Mouse (Mus musculus): ENCODE measurements at regions not wholly inside any gene's neighbourhood (a gene's known extent, or its start where the extent isn't known, plus 50 kb on each side); places are given as distances from the start of the nearest gene placed in this dataset.

GRCm38 (mm10) chr13:52094785-52095184, 248.3 kb downstream of the Gadd45g start:
- TF ChIP-seq GATA1 (IDR thresholded peaks at IDR 0.05; ENCODE audit: low read length), result no peak
- TF ChIP-seq TAL1 (IDR thresholded peaks at IDR 0.05; ENCODE audit: low read length), result no peak
- H3K36me3 ChIP-seq (ENCODE audit: control insufficient read depth), result no peaks in the 10 kb centered on the region
- no peaks in the 10 kb centered on the region for H3K4me1 ChIP-seq (ENCODE audit: control insufficient read depth)
- H3K9me3 ChIP-seq (ENCODE audit: control insufficient read depth, low read length), result no peaks in the 10 kb centered on the region; the same call in 1 of the 2 replicates
- no peaks in the 10 kb centered on the region for H3K27me3 ChIP-seq (ENCODE audit: control insufficient read depth)
- H3K4me3 ChIP-seq (replicated peaks), result no peak overlapping the region

- H3K27me3 ChIP-seq (ENCODE audit: control insufficient read depth), result no peaks in the 10 kb centered on the region
- H3K9me3 ChIP-seq (ENCODE audit: control insufficient read depth, low read length), result no peaks in the 10 kb centered on the region
- H3K4me1 ChIP-seq (ENCODE audit: control insufficient read depth), result no peaks in the 10 kb centered on the region
- no peak for TF ChIP-seq GATA1 (IDR thresholded peaks at IDR 0.05; ENCODE audit: low read length)
- TF ChIP-seq TAL1 (IDR thresholded peaks at IDR 0.05; ENCODE audit: low read length), result no peak
- no peaks in the 10 kb centered on the region for H3K36me3 ChIP-seq (ENCODE audit: control insufficient read depth)
- H3K4me3 ChIP-seq (replicated peaks), result no peak overlapping the region
Observed at GRCm38 (mm10) chr13:52096506-52096905, 250.0 kb downstream of the Gadd45g start.

DNA sequence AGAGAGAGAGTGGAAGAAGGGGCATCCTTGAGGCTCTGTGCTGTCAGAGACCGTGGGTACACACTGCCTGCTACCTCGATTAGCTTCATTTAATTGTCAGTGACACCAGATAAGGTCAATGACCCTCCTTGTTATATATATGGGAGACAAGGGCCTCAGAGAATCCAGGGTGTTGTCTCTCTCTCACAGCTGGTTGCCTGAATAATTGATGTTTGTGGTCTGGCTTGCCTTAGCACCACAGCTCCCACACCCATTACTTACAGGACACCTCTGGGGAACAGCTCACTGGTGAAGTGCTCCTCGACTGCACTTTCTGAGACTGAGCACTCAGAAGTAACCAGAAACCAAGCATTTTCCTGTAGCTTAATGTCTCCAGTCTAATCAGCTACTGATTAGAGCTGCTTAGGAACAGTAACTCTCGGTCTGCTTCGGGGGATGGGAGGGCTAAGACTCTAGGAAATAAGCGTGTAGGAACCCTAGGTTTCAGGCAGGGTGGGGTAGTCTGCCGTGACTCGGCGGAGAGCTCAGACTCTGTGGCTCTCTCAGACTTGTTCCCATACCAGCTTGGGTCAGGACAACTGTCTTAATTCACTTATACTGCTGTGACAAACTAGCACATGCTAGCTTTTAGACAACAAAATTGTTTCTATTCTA, 259.6 kb downstream of the Gadd45g start:
- H3K27me3 ChIP-seq (ENCODE audit: control insufficient read depth), result no peaks in the 10 kb centered on the region
- no peak overlapping the region for H3K4me3 ChIP-seq (replicated peaks)
- no peaks in the 10 kb centered on the region for H3K36me3 ChIP-seq (ENCODE audit: control insufficient read depth)
- no peaks in the 10 kb centered on the region for H3K4me1 ChIP-seq (ENCODE audit: control insufficient read depth)
- H3K9me3 ChIP-seq (ENCODE audit: control insufficient read depth, low read length), result no peaks in the 10 kb centered on the region
- TF ChIP-seq GATA1 (IDR thresholded peaks at IDR 0.05; ENCODE audit: low read length) (no peak), TAL1 (IDR thresholded peaks at IDR 0.05; ENCODE audit: low read length) (no peak)

DNA sequence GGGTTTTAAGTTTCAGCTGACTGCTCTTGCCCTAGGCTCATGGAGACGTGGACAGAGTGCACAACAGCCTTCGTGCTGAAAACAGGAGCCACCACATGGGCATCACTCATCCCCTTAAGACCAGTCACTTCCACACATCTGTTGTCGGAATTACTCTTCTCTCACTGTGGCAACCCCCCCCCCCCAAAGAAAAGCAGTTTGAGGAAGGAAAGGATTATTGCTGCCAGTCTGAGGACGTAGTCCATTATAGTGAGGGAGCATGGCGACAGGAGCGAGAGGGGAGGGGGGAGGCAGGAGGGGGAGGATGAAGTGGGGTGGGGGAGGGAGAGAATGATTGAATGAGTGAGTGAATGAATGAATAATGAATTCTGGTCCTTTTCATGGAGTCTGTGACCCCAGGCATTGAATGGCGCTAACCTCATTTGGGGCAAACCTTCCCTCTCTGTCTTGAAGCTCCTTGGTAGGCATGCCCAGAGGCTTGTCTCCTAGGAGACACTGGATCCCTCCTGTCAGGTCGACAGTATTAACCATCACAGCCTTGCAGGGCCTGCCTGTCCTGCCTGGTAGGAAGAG, 262.0 kb downstream of the Gadd45g start:
- no peak overlapping the region for H3K4me3 ChIP-seq (replicated peaks)
- H3K4me1 ChIP-seq (ENCODE audit: control insufficient read depth), result no peaks in the 10 kb centered on the region
- no peaks in the 10 kb centered on the region for H3K9me3 ChIP-seq (ENCODE audit: control insufficient read depth, low read length)
- H3K36me3 ChIP-seq (ENCODE audit: control insufficient read depth), result no peaks in the 10 kb centered on the region
- no peak for TF ChIP-seq GATA1 (IDR thresholded peaks at IDR 0.05; ENCODE audit: low read length)
- no peak for TF ChIP-seq TAL1 (IDR thresholded peaks at IDR 0.05; ENCODE audit: low read length)
- no peaks in the 10 kb centered on the region for H3K27me3 ChIP-seq (ENCODE audit: control insufficient read depth)

- H3K36me3 ChIP-seq (ENCODE audit: control insufficient read depth), result no peaks in the 10 kb centered on the region
- no peaks in the 10 kb centered on the region for H3K27me3 ChIP-seq (ENCODE audit: control insufficient read depth)
- no peak overlapping the region for H3K4me3 ChIP-seq (replicated peaks)
- TF ChIP-seq GATA1 (IDR thresholded peaks at IDR 0.05; ENCODE audit: low read length), result no peak
- TF ChIP-seq TAL1 (IDR thresholded peaks at IDR 0.05; ENCODE audit: low read length), result no peak
- H3K4me1 ChIP-seq (ENCODE audit: control insufficient read depth), result no peaks in the 10 kb centered on the region
- no peaks in the 10 kb centered on the region for H3K9me3 ChIP-seq (ENCODE audit: control insufficient read depth, low read length)
Observed at GRCm38 (mm10) chr13:52109039-52109759, 262.7 kb downstream of the Gadd45g start.

- H3K4me3 ChIP-seq (replicated peaks), result no peak overlapping the region
- TF ChIP-seq GATA1 (IDR thresholded peaks at IDR 0.05; ENCODE audit: low read length) (no peak), TAL1 (IDR thresholded peaks at IDR 0.05; ENCODE audit: low read length) (no peak)
- no peaks in the 10 kb centered on the region for H3K27me3 ChIP-seq (ENCODE audit: control insufficient read depth)
- H3K4me1 ChIP-seq (ENCODE audit: control insufficient read depth), result no peaks in the 10 kb centered on the region
- H3K36me3 ChIP-seq (ENCODE audit: control insufficient read depth), result no peaks in the 10 kb centered on the region
- H3K9me3 ChIP-seq (ENCODE audit: control insufficient read depth, low read length), result no peaks in the 10 kb centered on the region
Observed at GRCm38 (mm10) chr13:52110750-52111149, 264.3 kb downstream of the Gadd45g start.

DNA sequence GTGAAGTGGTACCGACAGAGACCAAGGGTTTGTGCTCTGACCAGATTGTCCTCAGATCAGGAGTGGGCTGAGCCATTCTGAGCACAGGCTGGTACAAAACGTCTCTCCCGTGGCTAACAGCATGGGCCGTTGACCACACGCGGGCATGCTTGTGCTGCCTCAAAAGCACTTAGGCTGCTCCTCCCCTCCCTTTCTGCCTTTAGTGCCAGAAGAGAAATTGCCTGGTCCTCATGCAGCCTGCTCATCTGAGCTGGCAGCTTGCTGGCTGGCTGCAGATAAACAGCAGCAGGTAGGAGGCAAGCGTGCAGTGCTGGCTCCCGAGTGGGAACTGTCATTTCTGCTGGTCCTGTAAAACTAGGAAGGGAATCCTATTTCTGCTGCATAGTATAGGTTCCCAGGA, 267.1 kb downstream of the Gadd45g start:
- TF ChIP-seq GATA1 (IDR thresholded peaks at IDR 0.05; ENCODE audit: low read length), result no peak
- no peak for TF ChIP-seq TAL1 (IDR thresholded peaks at IDR 0.05; ENCODE audit: low read length)
- Histone ChIP-seq H3K9me3 (ENCODE audit: control insufficient read depth, low read length) (no peaks in the 10 kb centered on the region), H3K27me3 (ENCODE audit: control insufficient read depth) (no peaks in the 10 kb centered on the region), H3K4me1 (ENCODE audit: control insufficient read depth) (no peaks in the 10 kb centered on the region), H3K4me3 (replicated peaks) (no peak overlapping the region), H3K36me3 (ENCODE audit: control insufficient read depth) (no peaks in the 10 kb centered on the region)

DNA sequence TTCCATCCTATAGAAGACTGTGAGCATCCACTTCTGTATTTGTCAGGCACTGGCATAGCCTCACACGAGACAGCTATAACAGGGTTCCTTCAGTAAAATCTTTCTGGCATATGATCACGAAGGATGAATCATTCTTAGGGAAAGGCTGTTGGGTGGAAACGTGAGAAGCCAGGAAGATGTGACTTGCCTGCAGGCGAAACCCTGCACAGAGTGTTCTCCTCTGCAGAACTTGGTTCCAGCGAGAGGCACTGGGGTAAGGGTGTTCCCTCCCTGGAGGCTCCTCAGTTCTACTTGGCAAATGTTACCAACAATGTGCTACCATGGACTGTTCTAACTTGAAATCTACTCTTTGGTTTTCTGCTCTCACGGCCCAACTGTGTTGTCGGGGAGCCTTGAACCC, 268.0 kb downstream of the Gadd45g start:
- Histone ChIP-seq H3K36me3 (ENCODE audit: control insufficient read depth) (no peaks in the 10 kb centered on the region), H3K9me3 (ENCODE audit: control insufficient read depth, low read length) (no peaks in the 10 kb centered on the region), H3K4me1 (ENCODE audit: control insufficient read depth) (no peaks in the 10 kb centered on the region), H3K27me3 (ENCODE audit: control insufficient read depth) (no peaks in the 10 kb centered on the region), H3K4me3 (replicated peaks) (no peak overlapping the region)
- TF ChIP-seq TAL1 (IDR thresholded peaks at IDR 0.05; ENCODE audit: low read length) (no peak), GATA1 (IDR thresholded peaks at IDR 0.05; ENCODE audit: low read length) (no peak)

DNA sequence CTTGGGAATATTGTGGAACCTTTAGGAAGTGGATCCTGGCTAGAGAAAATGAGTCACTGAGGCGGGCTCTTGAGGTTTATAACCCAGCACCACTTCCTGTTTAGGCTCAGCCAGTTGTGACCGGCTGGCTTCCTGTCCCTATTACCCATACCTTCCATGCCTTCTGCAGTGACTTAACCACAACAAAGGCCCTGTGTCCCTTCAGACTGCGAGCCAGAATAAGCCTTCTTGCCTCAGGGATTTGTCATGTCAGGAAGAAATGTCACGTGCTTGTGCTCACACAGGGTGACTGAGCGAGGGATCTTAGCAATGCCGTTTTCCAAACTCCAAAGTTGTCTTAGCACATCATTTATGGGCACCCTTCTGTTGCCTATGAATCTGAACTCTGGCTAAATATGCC, 268.5 kb downstream of the Gadd45g start:
- TF ChIP-seq GATA1 (IDR thresholded peaks at IDR 0.05; ENCODE audit: low read length) (no peak), TAL1 (IDR thresholded peaks at IDR 0.05; ENCODE audit: low read length) (no peak)
- Histone ChIP-seq H3K27me3 (ENCODE audit: control insufficient read depth) (no peaks in the 10 kb centered on the region), H3K9me3 (ENCODE audit: control insufficient read depth, low read length) (no peaks in the 10 kb centered on the region), H3K4me3 (replicated peaks) (no peak overlapping the region), H3K36me3 (ENCODE audit: control insufficient read depth) (no peaks in the 10 kb centered on the region), H3K4me1 (ENCODE audit: control insufficient read depth) (no peaks in the 10 kb centered on the region)

Data from erythroblast, embryonic 14.5 days (primary cell).